Mouse (Mus musculus) liver, embryonic 16.5 days (tissue): ENCODE results near the gene Unc5cl. TPM values are rescaled to one million over a fixed set of nuclear protein-coding genes. Genes with fewer than 3 reads are reported as not detected.

Source experiments
- ATAC-seq: fragments of 200-750 bp; cut with Nextera tagmentation; 2 replicates; pipeline ENCODE4 v1.8.0; 2017; ENCODE audit warnings: low read depth, mild to moderate bottlenecking, moderate number of reproducible peaks, moderate library complexity
- H3K27ac ChIP-seq: fragments of 300-500 bp; sonication (generic); 2 replicates; pipeline ENCODE4 v1.5.1; 2014; ENCODE audit warnings: mild to moderate bottlenecking, low read length
- H3K27me3 ChIP-seq: fragments of 300-500 bp; sonication (generic); 2 replicates; pipeline ENCODE4 v1.6.1; 2014; ENCODE audit warnings: low read depth, low read length, mixed read lengths; ENCODE audit not compliant: control insufficient read depth, insufficient read depth
- H3K36me3 ChIP-seq: fragments of 300-500 bp; sonication (generic); 2 replicates; pipeline ENCODE4 v1.6.1; 2014; ENCODE audit warnings: mild to moderate bottlenecking; ENCODE audit not compliant: control insufficient read depth, insufficient read depth
- H3K4me1 ChIP-seq: fragments of 300-500 bp; sonication (generic); 2 replicates; pipeline ENCODE4 v1.6.1; 2014; ENCODE audit warnings: low read depth, low read length, mixed read lengths; ENCODE audit not compliant: control insufficient read depth
- H3K4me2 ChIP-seq: fragments of 300-500 bp; sonication (generic); 2 replicates; pipeline ENCODE4 v1.6.1; 2014; ENCODE audit warnings: low read depth, low read length, mixed read lengths
- H3K4me3 ChIP-seq: fragments of 300-500 bp; sonication (generic); 2 replicates; pipeline ENCODE4 v1.5.1; 2014; ENCODE audit warnings: low read depth, mild to moderate bottlenecking, low read length
- H3K9ac ChIP-seq: fragments of 300-500 bp; sonication (generic); 2 replicates; pipeline ENCODE4 v1.6.1; 2014; ENCODE audit warnings: low read depth, low read length
- H3K9me3 ChIP-seq: fragments of 300-500 bp; sonication (generic); replicated peaks from 2 replicates; pipeline ENCODE4 v1.6.1; 2016; ENCODE audit warnings: low read length; ENCODE audit not compliant: control insufficient read depth
- WGBS: fragments of 180-500 bp; shearing (Covaris S2); extraction: QIAGEN DNeasy Blood & Tissue Kit; methylation state at CpG from one replicate; pipeline ENCODE4 v1.1.7; 2014; ENCODE audit not compliant: insufficient replicate concordance; 5-methylcytosine and 5-hydroxymethylcytosine counted together
- polyA plus RNA-seq: library from polyadenylated mRNA; unstranded; fragments of >200 nt; fragmentation: Nextera tagmentation; extraction: Ambion mirVana; gene quantifications from 2 replicates; pipeline ENCODE4 v1.2.1, GENCODE M21; 2015

Gene Unc5cl
- polyA plus RNA-seq, 1 experiment from 2014 or later: 4.2 TPM

DNA sequence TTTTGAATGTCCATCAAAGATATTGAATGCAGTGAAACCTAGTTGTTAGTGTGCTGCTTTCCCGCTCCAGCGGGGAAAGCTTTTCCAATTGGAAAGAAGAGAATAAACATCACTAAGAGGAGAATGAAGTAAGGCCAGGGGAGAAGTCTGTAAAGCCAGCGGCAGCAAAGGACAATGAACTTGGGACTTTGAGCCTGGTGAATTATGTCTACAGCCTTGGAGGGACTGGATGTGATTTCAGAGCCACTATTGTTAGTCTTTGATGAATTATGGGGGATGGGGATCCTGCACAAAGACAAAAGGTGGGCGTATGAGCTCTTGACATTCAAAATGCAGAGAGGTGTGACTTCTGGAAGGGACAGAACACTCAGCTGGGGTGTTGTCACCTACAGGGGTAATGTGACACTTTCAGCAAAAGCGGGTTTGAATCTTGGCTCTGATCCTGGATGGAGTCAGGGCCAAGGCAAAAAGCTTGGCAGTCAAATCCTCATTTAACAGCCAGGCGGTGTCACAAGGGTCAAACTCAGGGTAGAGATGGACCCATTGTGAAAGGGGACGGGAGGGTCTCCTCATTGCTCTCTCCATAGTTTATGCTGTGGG, 46.2 kb downstream of the Unc5cl start:
- no peaks in the 10 kb centered on the region for H3K36me3 ChIP-seq
- no peak overlapping the region for H3K27ac ChIP-seq
- no peaks in the 10 kb centered on the region for H3K27me3 ChIP-seq
- no peak overlapping the region for H3K4me2 ChIP-seq
- no peak overlapping the region for H3K4me3 ChIP-seq
- H3K9me3 ChIP-seq: no peaks in the 10 kb centered on the region
- H3K4me1 ChIP-seq: no peaks in the 10 kb centered on the region
- ATAC-seq: no peak
- no peak overlapping the region for H3K9ac ChIP-seq
- 63% methylated on average over 7 of the region's 7 CpGs for WGBS

DNA sequence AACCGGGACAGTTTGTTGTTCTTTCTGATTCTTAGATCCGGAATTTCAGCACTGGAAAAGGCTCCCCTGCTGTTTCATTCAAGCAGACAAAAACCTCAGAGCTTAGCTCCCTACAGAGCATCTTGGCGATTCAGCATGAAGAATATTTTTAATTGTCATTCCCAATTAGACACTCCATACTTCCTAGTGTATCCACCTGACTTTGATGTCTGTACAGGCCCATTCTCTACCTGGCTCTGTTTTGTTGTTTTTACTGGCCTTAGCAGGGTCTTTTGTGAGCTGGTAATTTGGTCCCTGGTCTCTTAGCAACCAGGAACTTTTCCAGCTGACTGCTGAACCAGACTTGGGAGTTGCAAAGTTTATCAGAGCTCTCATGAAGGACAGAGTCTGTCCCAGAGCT, 50.3 kb downstream of the Unc5cl start:
- H3K4me1 ChIP-seq: no peaks in the 10 kb centered on the region
- H3K36me3 ChIP-seq: no peaks in the 10 kb centered on the region
- WGBS: 38% methylated on average over 3 of the region's 3 CpGs
- ATAC-seq: no peak
- H3K9ac ChIP-seq: no peak overlapping the region
- no peak overlapping the region for H3K27ac ChIP-seq
- no peaks in the 10 kb centered on the region for H3K27me3 ChIP-seq
- H3K4me2 ChIP-seq: no peak overlapping the region
- H3K4me3 ChIP-seq: no peak overlapping the region
- no peaks in the 10 kb centered on the region for H3K9me3 ChIP-seq

DNA sequence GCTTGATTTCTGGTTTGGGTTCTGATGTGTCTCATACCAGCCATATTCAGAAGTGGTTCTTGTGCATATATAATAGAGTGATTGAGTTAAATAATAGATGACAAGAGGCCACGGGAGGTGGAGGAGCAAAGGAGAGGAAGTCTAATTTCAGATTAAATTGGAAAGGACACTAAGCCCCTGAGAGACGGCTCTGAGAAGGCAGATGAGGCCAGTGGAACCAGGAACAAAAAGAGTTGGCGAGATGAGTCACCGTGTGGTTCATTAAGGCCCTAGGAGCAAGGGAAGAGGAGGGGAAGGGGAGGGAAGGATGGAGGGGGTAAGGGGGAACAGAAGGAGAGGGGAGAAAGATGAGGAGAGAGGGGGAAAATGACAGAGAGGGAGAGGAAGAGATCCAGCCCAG, 52.3 kb downstream of the Unc5cl start:
- Histone ChIP-seq H3K36me3 (no peaks in the 10 kb centered on the region), H3K4me3 (no peak overlapping the region), H3K27ac (no peak overlapping the region), H3K9ac (no peak overlapping the region), H3K9me3 (no peaks in the 10 kb centered on the region), H3K27me3 (no peaks in the 10 kb centered on the region), H3K4me1 (no peaks in the 10 kb centered on the region), H3K4me2 (no peak overlapping the region)
- no peak for ATAC-seq
- 50% methylated on average over 4 of the region's 4 CpGs for WGBS

DNA sequence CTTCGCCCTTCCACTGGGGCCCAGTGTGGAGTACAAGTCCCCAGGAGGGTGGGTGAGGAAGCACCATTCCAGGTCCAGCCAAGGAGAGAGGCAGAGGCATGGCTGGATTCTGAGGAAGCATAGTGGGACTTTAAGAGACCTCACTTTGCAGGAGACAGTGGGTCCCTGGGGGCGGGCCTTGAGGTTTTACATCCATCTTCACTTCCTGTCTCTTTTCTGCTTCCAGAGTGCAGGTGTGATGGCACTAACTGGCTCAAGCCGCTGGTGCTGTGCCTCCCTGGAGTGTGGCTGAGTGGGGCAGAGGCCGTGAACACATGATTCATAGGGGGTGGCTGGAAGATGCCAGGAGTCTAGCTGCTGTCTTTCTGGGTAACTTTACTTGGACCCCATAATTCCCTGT, 54.9 kb downstream of the Unc5cl start:
- H3K9ac ChIP-seq: no peak overlapping the region
- no peaks in the 10 kb centered on the region for H3K9me3 ChIP-seq
- no peaks in the 10 kb centered on the region for H3K36me3 ChIP-seq
- H3K4me3 ChIP-seq: no peak overlapping the region
- H3K27ac ChIP-seq: no peak overlapping the region
- no peaks in the 10 kb centered on the region for H3K4me1 ChIP-seq
- no peak overlapping the region for H3K4me2 ChIP-seq
- 55% methylated on average over 4 of the region's 4 CpGs for WGBS
- H3K27me3 ChIP-seq: no peaks in the 10 kb centered on the region
- no peak for ATAC-seq

DNA sequence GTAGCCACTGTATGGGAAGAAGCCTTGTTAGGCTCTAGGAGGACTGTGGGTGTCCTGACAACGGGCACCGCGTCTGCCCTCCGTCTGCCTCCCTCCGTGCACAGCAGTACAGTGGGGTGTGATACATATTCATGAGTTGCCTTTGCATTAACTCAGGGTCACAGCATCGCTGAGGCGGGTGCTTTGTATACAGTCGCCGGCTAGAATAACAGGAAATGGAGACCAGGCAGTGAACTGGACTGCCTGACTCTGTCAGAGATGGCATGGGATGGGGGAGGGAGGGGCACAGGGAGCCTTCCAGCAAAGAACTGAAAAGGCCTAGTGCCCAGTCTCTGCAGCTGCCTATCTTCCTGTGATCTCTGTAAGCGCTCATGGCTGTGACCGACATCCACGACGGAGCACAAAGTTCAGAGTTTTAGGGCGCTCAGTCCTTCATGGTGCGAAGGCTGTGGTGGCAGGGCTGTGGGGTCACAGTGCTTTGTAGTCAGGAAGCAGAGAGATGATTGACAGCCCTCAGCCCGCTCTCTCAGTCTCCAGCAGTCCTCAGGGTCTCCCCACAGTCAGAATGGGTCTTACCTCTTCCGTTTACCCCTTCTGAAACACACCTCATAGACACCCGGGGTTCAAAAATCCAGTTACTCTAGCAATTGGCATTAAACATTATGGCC, 58.0 kb downstream of the Unc5cl start:
- Histone ChIP-seq H3K4me3 (no peak overlapping the region), H3K9me3 (no peaks in the 10 kb centered on the region), H3K4me2 (no peak overlapping the region), H3K27ac (no peak overlapping the region), H3K4me1 (no peaks in the 10 kb centered on the region), H3K27me3 (no peaks in the 10 kb centered on the region), H3K9ac (no peak overlapping the region), H3K36me3 (no peaks in the 10 kb centered on the region)
- 34% methylated on average over 18 of the region's 18 CpGs for WGBS
- no peak for ATAC-seq

DNA sequence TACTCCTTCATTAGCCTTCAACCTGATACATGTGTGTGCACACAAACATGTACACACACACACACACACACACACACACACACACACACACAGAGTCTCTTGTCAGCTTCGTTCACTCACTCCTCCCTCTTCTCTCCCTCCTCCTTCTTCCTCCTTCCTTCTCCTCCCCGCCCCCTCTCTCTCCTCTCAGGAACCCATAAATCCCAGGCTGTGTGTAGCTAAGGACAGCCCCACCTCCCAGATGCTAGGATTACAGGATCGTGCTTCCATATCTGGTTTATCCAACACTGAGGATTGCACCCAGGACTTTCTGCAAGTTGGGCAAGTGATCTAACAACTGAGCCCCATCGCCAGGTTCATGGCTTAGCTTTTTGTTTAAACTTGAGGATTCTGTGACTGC, 59.9 kb downstream of the Unc5cl start:
- 34% methylated on average over 4 of the region's 4 CpGs for WGBS
- H3K4me1 ChIP-seq: no peaks in the 10 kb centered on the region
- H3K27ac ChIP-seq: no peak overlapping the region
- H3K4me2 ChIP-seq: no peak overlapping the region
- H3K36me3 ChIP-seq: no peaks in the 10 kb centered on the region
- ATAC-seq: no peak
- no peak overlapping the region for H3K9ac ChIP-seq
- no peaks in the 10 kb centered on the region for H3K27me3 ChIP-seq
- H3K9me3 ChIP-seq: no peaks in the 10 kb centered on the region
- H3K4me3 ChIP-seq: no peak overlapping the region

DNA sequence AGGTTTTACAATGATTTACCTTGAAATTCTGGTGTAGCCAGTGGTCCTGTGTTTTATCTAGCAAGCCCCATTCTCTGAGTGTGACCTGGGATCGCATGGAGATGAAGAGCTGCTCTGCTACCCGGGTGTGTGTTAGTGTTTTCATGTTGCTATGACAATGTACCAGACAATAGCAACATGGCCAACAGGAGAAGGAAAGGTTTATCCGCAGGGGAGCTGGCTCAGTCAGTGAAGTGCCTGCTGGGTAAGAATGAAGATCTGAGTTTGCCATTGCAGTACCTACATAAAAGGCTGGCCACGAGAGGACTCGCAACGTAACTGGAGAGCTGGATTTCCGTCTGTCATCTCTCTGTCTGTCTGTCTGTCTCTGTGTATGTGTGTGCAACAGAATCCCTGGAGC, 64.3 kb downstream of the Unc5cl start:
- 74% methylated on average over 7 of the region's 7 CpGs for WGBS
- Histone ChIP-seq H3K9me3 (no peaks in the 10 kb centered on the region), H3K27ac (no peak overlapping the region), H3K4me2 (no peak overlapping the region), H3K4me1 (no peaks in the 10 kb centered on the region), H3K4me3 (no peak overlapping the region), H3K36me3 (no peaks in the 10 kb centered on the region), H3K27me3 (no peaks in the 10 kb centered on the region), H3K9ac (no peak overlapping the region)
- ATAC-seq: no peak

DNA sequence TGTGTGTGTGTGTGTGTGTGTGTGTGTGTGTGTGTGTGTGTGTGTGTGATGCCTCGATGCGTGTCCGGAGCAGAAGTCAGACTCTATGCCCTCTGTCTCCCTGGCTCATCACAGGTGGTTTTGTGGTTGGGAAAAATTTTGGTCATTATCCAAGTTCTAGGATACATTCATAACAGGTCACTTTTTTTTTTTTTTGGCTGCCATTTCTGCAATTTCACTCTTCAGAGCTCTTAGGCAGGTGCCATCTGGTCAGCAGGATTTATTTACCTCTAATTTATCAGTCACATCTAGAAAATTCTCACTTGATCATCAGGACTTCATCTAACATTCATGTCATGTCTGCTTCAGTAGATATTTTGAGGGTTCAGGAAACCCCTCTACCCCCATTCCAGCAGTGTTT, 65.7 kb downstream of the Unc5cl start:
- Histone ChIP-seq H3K4me3 (no peak overlapping the region), H3K36me3 (no peaks in the 10 kb centered on the region), H3K27me3 (no peaks in the 10 kb centered on the region), H3K4me1 (no peaks in the 10 kb centered on the region), H3K9me3 (no peaks in the 10 kb centered on the region), H3K9ac (no peak overlapping the region), H3K4me2 (no peak overlapping the region), H3K27ac (no peak overlapping the region)
- no peak for ATAC-seq
- WGBS: 72% methylated on average over 3 of the region's 3 CpGs

DNA sequence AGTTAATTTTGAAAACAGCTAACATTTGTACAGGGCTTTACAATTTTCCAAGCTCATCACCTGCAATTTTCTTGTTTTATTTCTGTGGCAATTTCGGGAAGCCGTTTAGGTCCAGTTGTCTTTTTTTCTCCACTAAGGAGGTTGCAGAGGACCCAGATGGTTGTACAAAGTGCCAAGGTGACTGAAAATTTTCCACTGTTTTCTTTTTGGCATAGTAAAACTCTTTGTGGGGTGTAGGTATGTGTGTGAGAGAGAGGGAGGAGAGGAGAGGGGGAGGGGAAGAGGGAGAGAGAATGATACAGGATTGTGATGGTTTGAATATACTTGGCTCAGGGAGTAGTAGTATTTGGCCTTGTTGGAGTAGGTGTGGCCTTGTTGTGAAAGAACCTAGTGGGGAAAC, 68.4 kb downstream of the Unc5cl start:
- no peak for ATAC-seq

More for the DNA sequence above, 68.4 kb downstream of the Unc5cl start:
- Histone ChIP-seq H3K4me1 (no peaks in the 10 kb centered on the region), H3K9ac (no peak overlapping the region), H3K36me3 (no peaks in the 10 kb centered on the region), H3K4me3 (no peak overlapping the region), H3K4me2 (no peak overlapping the region), H3K27ac (no peak overlapping the region), H3K27me3 (no peaks in the 10 kb centered on the region), H3K9me3 (no peaks in the 10 kb centered on the region)
- 85% methylated on average over 2 of the region's 2 CpGs for WGBS
